Mouse (Mus musculus) embryonic stem cell, embryonic (primary cell): ENCODE measurements around the gene Esr1.

Source experiments
- CTCF ChIA-PET, 4 experiments: fragments of 300-600 bp in 2 of 4; fragments of 350-600 bp in 2 of 4; sonication (Branson Sonifier 250); formaldehyde crosslinking; loops; one replicate each; lab custom pipeline; 2022; ENCODE audit warnings: inconsistent platforms in 2 of 4; lab: Charles Lee
- POLR2A ChIA-PET, 4 experiments: fragments of 300-600 bp in 2 of 4; fragments of 350-600 bp in 2 of 4; sonication (Branson Sonifier 250); formaldehyde crosslinking; loops; one replicate each; lab custom pipeline; 2022; ENCODE audit warnings: antibody characterized with exemption in 4 of 4, inconsistent platforms in 1 of 4; lab: Charles Lee

The Esr1 gene

DNA sequence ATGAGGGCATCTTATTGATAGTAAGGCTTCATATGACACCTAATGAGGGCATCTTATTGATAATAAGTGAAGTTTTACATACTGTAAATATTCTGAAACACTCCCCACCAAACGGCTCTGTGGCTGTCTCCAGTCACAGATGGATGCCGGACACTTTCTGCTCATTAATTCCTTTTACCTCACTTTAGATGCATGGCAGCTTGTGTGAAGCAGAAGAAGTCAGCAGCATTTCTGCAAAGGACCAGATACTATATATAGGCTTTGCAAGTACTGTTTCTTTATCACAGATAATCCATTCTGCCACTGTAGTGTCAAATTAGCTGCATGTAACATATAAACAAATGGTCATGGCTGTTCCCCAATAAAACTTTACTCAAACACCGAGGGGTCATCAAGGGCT lies 274.1 kb downstream of the Esr1 start:
- CTCF ChIA-PET, result no interaction called here
- POLR2A ChIA-PET, result no interaction called here

DNA sequence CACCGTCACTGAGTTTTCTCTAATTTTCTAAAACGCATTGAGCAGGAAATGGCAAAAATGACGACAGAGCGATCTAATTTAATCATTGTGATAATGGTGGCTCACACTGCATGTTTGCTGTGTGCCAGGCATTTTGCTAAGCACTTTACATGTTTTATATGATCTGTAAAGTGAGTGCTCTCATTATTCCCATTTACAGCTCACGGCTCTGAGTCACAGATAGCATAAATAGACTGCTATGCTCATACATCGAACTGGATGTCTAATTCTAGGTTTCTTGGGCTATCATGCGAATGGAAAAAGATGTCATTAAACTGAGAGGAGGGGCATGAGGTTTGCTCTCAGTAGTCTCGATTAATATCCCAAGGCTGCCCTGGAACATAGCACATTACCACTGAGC lies 274.6 kb downstream of the Esr1 start:
- CTCF ChIA-PET, result no interaction called here

DNA sequence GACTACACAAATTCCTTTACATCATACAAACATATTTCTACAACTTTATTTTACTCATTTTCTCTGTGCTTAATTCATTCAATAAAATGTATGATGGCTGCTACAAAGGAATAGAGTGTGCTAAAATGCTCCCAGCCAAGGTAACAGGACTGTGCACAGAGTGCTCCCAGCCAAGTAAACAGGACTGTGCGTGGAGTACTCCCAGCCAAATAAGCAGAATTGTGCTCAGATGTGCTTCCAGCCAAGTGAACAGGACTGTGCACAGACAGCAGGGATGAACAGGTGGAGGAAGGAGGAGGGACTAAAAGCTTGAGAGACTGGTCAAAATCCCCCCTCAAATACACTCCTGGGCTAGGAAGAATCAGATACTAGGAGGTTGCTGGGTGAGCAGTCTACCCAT lies 282.1 kb downstream of the Esr1 start:
- CTCF ChIA-PET, result no interaction called here
- POLR2A ChIA-PET, result no interaction called here

More for the DNA sequence above, 274.6 kb downstream of the Esr1 start:
- POLR2A ChIA-PET, result no interaction called here

DNA sequence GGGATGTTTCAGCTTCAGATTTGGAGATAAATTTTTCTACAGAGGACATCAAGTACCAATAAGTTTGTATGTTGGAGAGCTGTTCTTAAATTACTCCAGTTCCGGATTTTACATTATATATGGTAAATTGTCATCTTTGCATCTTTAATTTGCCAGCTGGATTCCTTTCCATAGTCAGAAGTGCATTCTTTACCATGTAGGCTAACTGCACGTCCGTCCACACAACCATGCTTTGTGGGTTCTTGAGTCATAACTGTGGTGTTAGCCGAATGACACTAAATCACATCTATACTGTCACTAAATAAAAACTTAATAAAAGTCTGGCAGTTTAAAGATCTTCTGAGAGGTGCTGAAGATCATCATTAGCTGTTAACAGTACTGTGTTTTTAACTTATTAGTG lies 286.4 kb downstream of the Esr1 start:
- POLR2A ChIA-PET, result interaction anchor here in 1 of 4 experiments (0.5 kb wide), 1 partner anchor 13 kb away, joined by 3 read pairs; no protein-coding TSS in a partner anchor
- CTCF ChIA-PET, result no interaction called here

- POLR2A ChIA-PET, result interaction anchor here in 1 of 4 experiments (0.6 kb wide), 1 partner anchor 129 kb away, joined by 3 read pairs; no protein-coding TSS in a partner anchor
- CTCF ChIA-PET, result interaction anchor here in 1 of 4 experiments (0.7 kb wide), 1 partner anchor 179 kb away, joined by 3 read pairs; no protein-coding TSS in a partner anchor
These were observed 288.9 kb downstream of the Esr1 start for GRCm38 (mm10) chr10:4900324-4900723.

GRCm38 (mm10) chr10:4909271-4909670 lies 297.9 kb downstream of the Esr1 start:
- ChIA-PET CTCF (no interaction called here), POLR2A (no interaction called here)

- ChIA-PET CTCF (no interaction called here), POLR2A (interaction anchor here in 1 of 4 experiments (0.7 kb wide), 2 partner anchors 13 to 31 kb away, joined by 3 read pairs; no protein-coding TSS in a partner anchor)
These were observed 299.1 kb downstream of the Esr1 start for GRCm38 (mm10) chr10:4910451-4910850.

- CTCF ChIA-PET, result no interaction called here
- POLR2A ChIA-PET, result no interaction called here
These were observed 307.7 kb downstream of the Esr1 start for GRCm38 (mm10) chr10:4919046-4919445.

DNA sequence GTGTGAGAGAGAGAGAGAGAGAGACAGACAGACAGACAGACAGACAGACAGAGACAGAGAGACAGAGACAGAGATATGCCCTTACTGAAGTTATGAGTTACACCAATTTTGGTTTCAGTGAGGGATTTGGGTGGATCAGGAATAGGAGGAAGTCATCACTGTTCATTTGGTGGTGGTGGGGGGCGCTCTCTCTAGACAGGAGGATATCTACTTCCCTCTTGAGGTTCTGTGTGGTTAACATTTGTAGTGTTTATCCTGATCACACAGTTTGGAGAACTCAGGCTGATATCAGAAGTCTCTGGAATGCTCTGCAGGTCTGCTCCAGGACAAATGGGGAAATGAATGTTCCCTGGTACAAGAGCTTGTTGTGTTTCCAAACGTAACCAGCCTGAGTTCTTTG lies 312.2 kb downstream of the Esr1 start:
- ChIA-PET CTCF (interaction anchor here in 1 of 4 experiments (0.5 kb wide), 1 partner anchor 106 kb away, joined by 4 read pairs; no protein-coding TSS in a partner anchor), POLR2A (interaction anchor here in 1 of 4 experiments (0.6 kb wide), 1 partner anchor 80 kb away, joined by 3 read pairs; no protein-coding TSS in a partner anchor)

- CTCF ChIA-PET, result interaction anchor here in 1 of 4 experiments (0.5 kb wide), 1 partner anchor 105 kb away, joined by 4 read pairs; no protein-coding TSS in a partner anchor
- POLR2A ChIA-PET, result interaction anchor here in 1 of 4 experiments (0.6 kb wide), 2 partner anchors 79 to 492 kb away, joined by 3 to 5 read pairs; no protein-coding TSS in a partner anchor
These were observed 313.0 kb downstream of the Esr1 start for GRCm38 (mm10) chr10:4924391-4924790.

DNA sequence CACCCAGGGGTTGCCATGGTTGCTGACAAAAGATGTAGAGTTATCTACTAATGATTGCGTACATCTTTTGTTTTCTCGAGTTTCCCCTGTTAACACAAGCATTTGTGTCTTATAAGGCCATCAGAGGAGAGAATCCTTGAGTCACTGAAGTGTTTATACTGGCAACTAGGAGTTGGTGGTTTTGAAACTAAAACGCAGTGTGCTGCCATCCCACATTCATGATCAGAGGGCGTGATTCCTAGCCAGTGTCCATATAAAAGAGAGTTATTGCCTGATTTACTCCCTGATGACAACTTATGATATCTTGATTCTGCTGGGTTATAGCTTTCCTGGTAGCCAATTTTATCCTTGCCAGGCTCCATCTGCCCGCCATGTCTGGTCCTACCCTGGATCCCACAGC lies 331.8 kb downstream of the Esr1 start:
- ChIA-PET CTCF (no interaction called here), POLR2A (no interaction called here)

GRCm38 (mm10) chr10:4944725-4945124 lies 333.3 kb downstream of the Esr1 start:
- CTCF ChIA-PET, result no interaction called here

GRCm38 (mm10) chr10:4965768-4966167 lies 354.4 kb downstream of the Esr1 start:
- CTCF ChIA-PET, result no interaction called here
- POLR2A ChIA-PET, result interaction anchor here in 1 of 4 experiments (0.8 kb wide), 1 partner anchor 33 kb away, joined by 3 read pairs; no protein-coding TSS in a partner anchor

More at GRCm38 (mm10) chr10:4944725-4945124, 333.3 kb downstream of the Esr1 start:
- POLR2A ChIA-PET, result interaction anchor here in 1 of 4 experiments (0.6 kb wide), 1 partner anchor 79 kb away, joined by 4 read pairs; no protein-coding TSS in a partner anchor

DNA sequence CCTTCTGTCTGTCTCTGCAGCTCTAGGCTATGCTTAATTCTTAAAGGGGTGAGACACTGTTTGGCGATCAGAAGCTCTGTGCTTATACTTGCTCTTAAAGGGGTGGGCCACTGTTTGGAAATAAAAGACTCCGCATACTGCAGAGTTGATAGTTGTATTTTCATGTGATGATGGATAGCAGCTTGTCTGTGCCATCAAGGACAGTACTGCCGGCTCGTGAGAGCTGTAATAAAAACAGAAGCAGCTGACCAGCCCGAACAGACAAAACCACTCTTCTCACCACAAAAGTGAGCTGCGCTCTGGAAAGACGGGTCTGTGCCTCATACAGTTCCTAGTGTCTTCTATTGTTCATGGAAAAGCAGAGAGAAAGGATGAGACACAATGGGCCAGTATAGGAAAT lies 359.8 kb downstream of the Esr1 start:
- ChIA-PET CTCF (interaction anchor here in 1 of 4 experiments (0.7 kb wide), 1 partner anchor 16 kb away, joined by 4 read pairs; no protein-coding TSS in a partner anchor), POLR2A (no interaction called here)

- ChIA-PET CTCF (no interaction called here), POLR2A (interaction anchor here in 1 of 4 experiments (0.5 kb wide), 1 partner anchor 864 kb away, joined by 3 read pairs; no protein-coding TSS in a partner anchor)
These were observed 360.2 kb downstream of the Esr1 start for GRCm38 (mm10) chr10:4971586-4971985.

GRCm38 (mm10) chr10:4972026-4972425 lies 360.6 kb downstream of the Esr1 start:
- POLR2A ChIA-PET, result interaction anchor here in 1 of 4 experiments (0.5 kb wide), 1 partner anchor 865 kb away, joined by 3 read pairs; no protein-coding TSS in a partner anchor

DNA sequence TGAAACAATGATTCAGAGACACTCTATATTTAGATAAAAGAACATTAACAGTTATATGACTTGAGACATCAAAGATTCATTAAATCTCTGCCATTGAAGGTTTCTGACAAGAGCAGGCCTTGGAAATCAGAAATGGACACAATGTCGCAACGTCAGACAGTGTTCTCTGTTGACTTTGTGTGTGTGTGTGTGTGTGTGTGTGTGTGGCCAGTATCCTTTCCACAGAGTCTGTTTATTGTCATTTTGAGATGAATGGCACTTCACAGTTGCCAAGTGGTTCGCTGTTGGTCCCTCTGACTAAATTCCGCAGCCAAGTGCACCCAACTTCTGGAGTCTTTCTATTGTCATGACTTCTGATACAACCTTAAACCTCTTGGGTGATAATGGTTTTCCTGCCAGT lies 362.9 kb downstream of the Esr1 start:
- CTCF ChIA-PET, result no interaction called here
- POLR2A ChIA-PET, result no interaction called here

More at GRCm38 (mm10) chr10:4972026-4972425, 360.6 kb downstream of the Esr1 start:
- CTCF ChIA-PET, result no interaction called here

- ChIA-PET POLR2A (no interaction called here), CTCF (no interaction called here)
These were observed 365.2 kb downstream of the Esr1 start for GRCm38 (mm10) chr10:4976557-4976956.

DNA sequence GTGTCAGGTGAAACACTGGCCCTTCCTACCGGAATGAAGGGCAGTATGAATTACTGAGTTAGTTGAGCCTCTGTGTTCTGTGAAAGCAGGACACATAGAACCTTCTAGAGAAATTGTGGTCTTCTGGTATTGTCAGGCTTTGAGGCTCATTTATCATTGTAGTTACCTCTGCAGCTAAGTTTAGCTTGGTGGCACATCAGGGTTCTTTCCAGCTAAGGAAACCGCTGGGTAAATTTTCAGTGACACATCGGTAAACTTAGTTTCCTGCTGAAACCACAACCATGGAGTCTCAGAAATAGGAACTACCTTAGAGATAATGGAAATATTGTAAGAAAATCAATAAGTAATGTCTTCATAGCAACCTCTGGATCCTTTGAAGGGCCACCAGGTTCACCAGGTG lies 366.0 kb downstream of the Esr1 start:
- CTCF ChIA-PET, result no interaction called here
- POLR2A ChIA-PET, result no interaction called here

DNA sequence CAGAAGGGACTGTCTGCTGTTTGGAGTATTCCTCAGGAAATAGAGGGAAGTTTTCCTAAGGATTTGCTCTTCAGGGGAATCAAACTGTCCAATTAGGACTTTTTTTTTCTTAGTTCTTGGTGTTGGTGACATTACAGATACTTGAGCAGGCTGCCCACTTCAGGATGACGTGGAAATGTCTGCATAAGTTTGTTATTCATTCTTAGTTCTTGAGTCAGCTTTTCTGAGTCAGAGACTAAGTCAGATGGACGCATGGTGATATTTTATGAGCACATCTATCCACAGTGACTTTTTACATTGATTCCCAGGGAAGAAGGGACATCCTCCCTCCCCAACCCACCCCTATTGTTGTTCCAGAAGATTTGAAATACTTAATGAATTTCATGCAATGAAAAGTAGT lies 372.5 kb downstream of the Esr1 start:
- ChIA-PET POLR2A (no interaction called here), CTCF (interaction anchor here in 1 of 4 experiments (0.7 kb wide), 1 partner anchor 206 kb away, joined by 7 read pairs; no protein-coding TSS in a partner anchor)

GRCm38 (mm10) chr10:4993802-4994201 lies 382.4 kb downstream of the Esr1 start:
- CTCF ChIA-PET, result no interaction called here
- POLR2A ChIA-PET, result no interaction called here
